Mouse (Mus musculus): ENCODE measurements around the gene Zfhx3. TPM values are rescaled to one million over a fixed set of nuclear protein-coding genes. Genes with fewer than 3 reads are reported as not detected.

Gene Zfhx3
- total and polyA plus RNA-seq, 3 experiments, result 0.23 to 2.5 TPM; not detected in 1

DNA sequence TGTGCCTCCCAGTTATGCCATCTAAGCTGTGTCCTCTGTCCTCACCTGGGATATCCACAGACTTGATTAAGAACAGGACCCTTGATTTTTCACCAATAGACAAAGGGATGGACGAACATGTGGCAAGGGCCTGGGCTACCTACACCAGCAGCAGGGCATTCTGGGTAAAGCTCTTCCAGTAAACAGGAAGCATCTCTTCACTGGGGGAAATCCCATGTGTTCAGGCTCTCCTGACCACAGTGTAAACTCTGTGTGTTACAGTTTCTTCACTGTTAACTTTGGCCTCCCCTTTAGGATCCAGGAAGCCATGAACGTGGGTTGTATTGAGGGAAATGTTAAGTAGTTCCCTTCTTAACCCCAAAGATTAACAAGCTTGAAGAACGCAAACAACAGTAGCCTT is 906.0 kb downstream of the Zfhx3 start:
- Histone ChIP-seq H3K9ac (ENCODE audit: control insufficient read depth, low read depth, low read length, poor library complexity, severe bottlenecking) (no peak overlapping the region), H3K79me2 (ENCODE audit: control insufficient read depth, insufficient read depth, low read length, poor library complexity) (no peaks in the 10 kb centered on the region), H3K36me3 (ENCODE audit: control insufficient read depth in 1 of 2, insufficient read depth in 2 of 2, low read length in 2 of 2) (no peaks in the 10 kb centered on the region), H3K9me3 (replicated peaks; ENCODE audit: insufficient read depth, low read length) (no peaks in the 10 kb centered on the region), H3K4me1 (ENCODE audit: control insufficient read depth in 1 of 2, insufficient read depth in 2 of 2, low read length in 2 of 2) (no peaks in the 10 kb centered on the region), H3K27ac (ENCODE audit: control insufficient read depth, low read depth, low read length) (no peak overlapping the region), H3K27me3 (ENCODE audit: control insufficient read depth in 1 of 2, insufficient read depth in 2 of 2, low read length in 2 of 2) (no peaks in the 10 kb centered on the region), H3K4me3 (ENCODE audit: control insufficient read depth in 1 of 2, insufficient read depth in 1 of 2, low read depth in 2 of 2, low read length in 2 of 2) (no peak overlapping the region)
- DNase-seq (ENCODE audit: low read depth, low spot score), result no peak
- TF ChIP-seq MXI1 (IDR thresholded peaks at IDR 0.05; ENCODE audit: low read depth, low read length), result no peak
- TF ChIP-seq MYB (IDR thresholded peaks at IDR 0.05; ENCODE audit: low read depth, low read length), result no peak
- no peak for TF ChIP-seq BHLHE40 (IDR thresholded peaks at IDR 0.05; ENCODE audit: borderline replicate concordance, low read depth, low read length)
- no peak for TF ChIP-seq CTCF (IDR thresholded peaks at IDR 0.05 in 2 of 3, conservative IDR thresholded peaks at IDR 0.05 in 1 of 3; ENCODE audit: control insufficient read depth in 1 of 3, insufficient read depth in 1 of 3, low read depth in 2 of 3, low read length in 3 of 3, poor library complexity in 1 of 3, severe bottlenecking in 1 of 3)
- no peak for TF ChIP-seq MAX (IDR thresholded peaks at IDR 0.05; ENCODE audit: low read length)
- no peak for TF ChIP-seq MAFK (IDR thresholded peaks at IDR 0.05; ENCODE audit: borderline replicate concordance, low read depth, low read length)
- TF ChIP-seq NELFE (IDR thresholded peaks at IDR 0.05; ENCODE audit: low read depth, low read length), result no peak
- TF ChIP-seq TAL1 (IDR thresholded peaks at IDR 0.05; ENCODE audit: low read length), result no peak
- TF ChIP-seq RCOR1 (IDR thresholded peaks at IDR 0.05; ENCODE audit: low read depth, low read length), result no peak
- TF ChIP-seq CHD1 (IDR thresholded peaks at IDR 0.05; ENCODE audit: low read depth, low read length), result no peak
- TF ChIP-seq E2F4 (IDR thresholded peaks at IDR 0.05; ENCODE audit: borderline replicate concordance, low read depth, low read length), result no peak
- no peak for TF ChIP-seq JUND (IDR thresholded peaks at IDR 0.05; ENCODE audit: low read depth, low read length)
- no peak for TF ChIP-seq TBP (IDR thresholded peaks at IDR 0.05; ENCODE audit: low read depth, low read length)
- TF ChIP-seq ZNF384 (IDR thresholded peaks at IDR 0.05; ENCODE audit: low read depth, low read length), result no peak
- no peak for TF ChIP-seq POLR2AphosphoS5 (IDR thresholded peaks at IDR 0.05; ENCODE audit: borderline replicate concordance, low read depth, low read length)
- no peak for TF ChIP-seq SIN3A (IDR thresholded peaks at IDR 0.05; ENCODE audit: low read length)
- TF ChIP-seq MAZ (IDR thresholded peaks at IDR 0.05; ENCODE audit: low read depth, low read length), result no peak

DNA sequence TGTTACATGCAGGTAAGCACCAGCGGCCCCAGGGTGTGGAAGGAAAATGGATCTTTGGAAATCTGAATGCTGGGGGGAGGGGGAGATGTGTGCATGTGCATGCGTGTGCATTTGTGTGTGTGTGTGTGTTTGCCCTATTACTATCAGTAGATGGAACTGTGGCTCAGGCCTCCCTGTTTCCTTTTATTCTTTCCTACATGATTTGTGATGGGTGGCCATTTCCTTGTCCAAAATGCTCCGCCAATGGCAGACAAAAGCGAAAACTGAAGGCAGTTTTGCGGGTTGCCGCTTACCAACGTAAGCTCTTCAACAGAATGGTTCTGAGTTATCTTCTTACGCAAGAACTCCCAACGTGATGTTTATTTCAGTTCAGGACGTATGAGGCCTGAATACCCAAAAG is 910.6 kb downstream of the Zfhx3 start:
- Histone ChIP-seq H3K27me3 (ENCODE audit: control insufficient read depth in 1 of 2, insufficient read depth in 2 of 2, low read length in 2 of 2) (no peaks in the 10 kb centered on the region), H3K9ac (ENCODE audit: control insufficient read depth, low read depth, low read length, poor library complexity, severe bottlenecking) (no peak overlapping the region), H3K36me3 (ENCODE audit: control insufficient read depth in 1 of 2, insufficient read depth in 2 of 2, low read length in 2 of 2) (no peaks in the 10 kb centered on the region), H3K79me2 (ENCODE audit: control insufficient read depth, insufficient read depth, low read length, poor library complexity) (no peaks in the 10 kb centered on the region), H3K4me1 (ENCODE audit: control insufficient read depth in 1 of 2, insufficient read depth in 2 of 2, low read length in 2 of 2) (no peaks in the 10 kb centered on the region), H3K4me3 (ENCODE audit: control insufficient read depth in 1 of 2, insufficient read depth in 1 of 2, low read depth in 2 of 2, low read length in 2 of 2) (no peak overlapping the region), H3K27ac (ENCODE audit: control insufficient read depth, low read depth, low read length) (no peak overlapping the region), H3K9me3 (replicated peaks; ENCODE audit: insufficient read depth, low read length) (no peaks in the 10 kb centered on the region)
- DNase-seq (ENCODE audit: low read depth, low spot score), result no peak
- TF ChIP-seq NELFE (IDR thresholded peaks at IDR 0.05; ENCODE audit: low read depth, low read length) (no peak), NRF1 (IDR thresholded peaks at IDR 0.05; ENCODE audit: insufficient read depth, low read depth, low read length, poor library complexity, severe bottlenecking) (no peak), CHD2 (IDR thresholded peaks at IDR 0.05; ENCODE audit: low read length) (no peak), SMC3 (IDR thresholded peaks at IDR 0.05; ENCODE audit: low read depth, low read length) (no peak), MXI1 (IDR thresholded peaks at IDR 0.05; ENCODE audit: low read depth, low read length) (no peak), JUND (IDR thresholded peaks at IDR 0.05; ENCODE audit: low read depth, low read length) (no peak), TBP (IDR thresholded peaks at IDR 0.05; ENCODE audit: low read depth, low read length) (no peak), MAX (IDR thresholded peaks at IDR 0.05; ENCODE audit: low read length) (no peak), MYB (IDR thresholded peaks at IDR 0.05; ENCODE audit: low read depth, low read length) (no peak), POLR2AphosphoS2 (IDR thresholded peaks at IDR 0.05; ENCODE audit: low read length) (no peak), CTCF (IDR thresholded peaks at IDR 0.05 in 2 of 3, conservative IDR thresholded peaks at IDR 0.05 in 1 of 3; ENCODE audit: control insufficient read depth in 1 of 3, insufficient read depth in 1 of 3, low read depth in 2 of 3, low read length in 3 of 3, poor library complexity in 1 of 3, severe bottlenecking in 1 of 3) (no peak), KAT2A (conservative IDR thresholded peaks at IDR 0.05; ENCODE audit: low read depth, low read length) (no peak), POLR2A (IDR thresholded peaks at IDR 0.05; ENCODE audit: control insufficient read depth in 1 of 2, insufficient read depth in 1 of 2, low read depth in 1 of 2, low read length in 2 of 2, poor library complexity in 1 of 2) (no peak), BHLHE40 (IDR thresholded peaks at IDR 0.05; ENCODE audit: borderline replicate concordance, low read depth, low read length) (no peak), MAZ (IDR thresholded peaks at IDR 0.05; ENCODE audit: low read depth, low read length) (no peak), USF1 (IDR thresholded peaks at IDR 0.05; ENCODE audit: low read depth, low read length) (no peak), USF2 (IDR thresholded peaks at IDR 0.05; ENCODE audit: borderline replicate concordance in 1 of 2, insufficient read depth in 1 of 2, low read depth in 1 of 2, low read length in 2 of 2) (no peak), MYC (IDR thresholded peaks at IDR 0.05; ENCODE audit: low read depth, low read length) (no peak), HCFC1 (IDR thresholded peaks at IDR 0.05; ENCODE audit: low read depth, low read length) (no peak)

Data from MEL (cell line).